7 mouse cellular contexts compared by ENCODE assay signal in genomic region chr13:32312663-32313062, GRCm38 (mm10). TPM values are rescaled to one million over a fixed set of nuclear protein-coding genes. Genes with fewer than 3 reads are reported as not detected.
DNase-seq lines count a peak whose midpoint lies in the region; ATAC-seq lines count a peak whose summit lies in the region.

No protein-coding gene starts in this region.

- no peak overlapping the region for H3K4me2 ChIP-seq in neural tube, embryonic 11.5 days (ENCODE audit: low read depth)
- H3K4me2 ChIP-seq in neural tube, embryonic 15.5 days = no peak overlapping the region
- H3K4me2 ChIP-seq in liver, embryonic 16.5 days (ENCODE audit: low read depth, low read length) = no peak overlapping the region

- ATAC-seq in neural tube, embryonic 11.5 days (ENCODE audit: insufficient read depth, low FRiP score, low TSS enrichment) = no peak; the same call in 1 of the 2 replicates
- no peak for ATAC-seq in neural tube, embryonic 15.5 days (ENCODE audit: low FRiP score)
- peak; percentile 21; the same call in 1 of the 2 replicates for ATAC-seq in liver, embryonic 16.5 days (ENCODE audit: low read depth)

- H3K27me3 ChIP-seq in neural tube, embryonic 11.5 days (ENCODE audit: control insufficient read depth, insufficient read depth, low read length) = no peaks in the 10 kb centered on the region
- no peaks in the 10 kb centered on the region for H3K27me3 ChIP-seq in neural tube, embryonic 15.5 days (replicated peaks)
- no peaks in the 10 kb centered on the region for H3K27me3 ChIP-seq in liver, embryonic 16.5 days (ENCODE audit: control insufficient read depth, insufficient read depth, low read depth, low read length)

- no peak overlapping the region for H3K4me3 ChIP-seq in neural tube, embryonic 11.5 days (ENCODE audit: low read depth, low read length)
- H3K4me3 ChIP-seq in neural tube, embryonic 15.5 days (replicated peaks) = no peak overlapping the region
- no peak overlapping the region for H3K4me3 ChIP-seq in liver, embryonic 16.5 days (ENCODE audit: low read depth, low read length)

- H3K9ac ChIP-seq in neural tube, embryonic 11.5 days (ENCODE audit: low read length) = no peak overlapping the region
- H3K9ac ChIP-seq in neural tube, embryonic 15.5 days (replicated peaks) = no peak overlapping the region
- no peak overlapping the region for H3K9ac ChIP-seq in liver, embryonic 16.5 days (ENCODE audit: low read depth, low read length)

- H3K27ac ChIP-seq in neural tube, embryonic 11.5 days (ENCODE audit: low read depth, low read length) = no peak overlapping the region
- H3K27ac ChIP-seq in neural tube, embryonic 15.5 days (replicated peaks) = no peak overlapping the region
- no peak overlapping the region for H3K27ac ChIP-seq in liver, embryonic 16.5 days (ENCODE audit: low read length)

- DNase-seq in neural tube, embryonic 11.5 days (ENCODE audit: low spot score) = peak; percentile 12
- DNase-seq in T-cell, adult 2 months (ENCODE audit: low spot score) = peak; percentile 53
- peak; percentile 54 for DNase-seq in embryo, embryonic 10.5 days (ENCODE audit: low spot score)
- DNase-seq in heart, postnatal 4 days = peak; percentile 60
- peak; percentile 11 for DNase-seq in right cerebral cortex, postnatal 25 days

- 74% methylated on average over 3 of the region's 3 CpGs for WGBS in neural tube, embryonic 11.5 days
- 79% methylated on average over 3 of the region's 3 CpGs for WGBS in neural tube, embryonic 15.5 days
- WGBS in liver, embryonic 16.5 days (ENCODE audit: insufficient replicate concordance) = 43% methylated on average over 3 of the region's 3 CpGs

- H3K4me1 ChIP-seq in neural tube, embryonic 11.5 days (ENCODE audit: control insufficient read depth, insufficient read depth, low read length) = no peaks in the 10 kb centered on the region
- H3K4me1 ChIP-seq in neural tube, embryonic 15.5 days = no peaks in the 10 kb centered on the region
- H3K4me1 ChIP-seq in liver, embryonic 16.5 days (ENCODE audit: control insufficient read depth, low read depth, low read length) = no peaks in the 10 kb centered on the region

- H3K36me3 ChIP-seq in neural tube, embryonic 11.5 days (ENCODE audit: control insufficient read depth, insufficient read depth, low read length) = no peaks in the 10 kb centered on the region
- no peaks in the 10 kb centered on the region for H3K36me3 ChIP-seq in neural tube, embryonic 15.5 days
- no peaks in the 10 kb centered on the region for H3K36me3 ChIP-seq in liver, embryonic 16.5 days (ENCODE audit: control insufficient read depth, insufficient read depth)

- H3K9me3 ChIP-seq in neural tube, embryonic 11.5 days (ENCODE audit: control insufficient read depth, low read length) = no peaks in the 10 kb centered on the region
- no peaks in the 10 kb centered on the region for H3K9me3 ChIP-seq in neural tube, embryonic 15.5 days (replicated peaks)
- H3K9me3 ChIP-seq in liver, embryonic 16.5 days (replicated peaks; ENCODE audit: control insufficient read depth, low read length) = no peaks in the 10 kb centered on the region

RNA-seq across cellular contexts. Expression of gene Gmds, which starts 25.9 kb away (rescaled TPM):
- polyA plus RNA-seq in neural tube, embryonic 11.5 days (2014; fragmentation: Nextera tagmentation; extraction: Ambion mirVana) = 27.5 and 27.7 TPM in 2 replicates
- 39.3 and 46.0 TPM in 2 replicates for polyA plus RNA-seq in neural tube, embryonic 15.5 days (2015; fragmentation: Nextera tagmentation; extraction: Ambion mirVana)
- total RNA-seq in heart, postnatal 4 days (2021) = 10 to 100 TPM; 12.2 to 13.2 TPM
- 6.4 and 6.8 TPM in 2 replicates for polyA plus RNA-seq in liver, embryonic 16.5 days (2015; fragmentation: Nextera tagmentation; extraction: Ambion mirVana)
